Mouse (Mus musculus) testis, adult 2 months (tissue): ENCODE data around the gene Pde4a.

ENCODE experiments used
- CTCF ChIP-seq: fragments of 200-500 bp; IDR thresholded peaks from 2 replicates; pipeline ENCODE4 v1.5.1; 2012; ENCODE audit warnings: low read depth, mild to moderate bottlenecking, inconsistent platforms, low read length, moderate library complexity; ENCODE audit not compliant: control insufficient read depth, insufficient read depth, insufficient replicate concordance
- POLR2A ChIP-seq: fragments of 200-500 bp; IDR thresholded peaks from 2 replicates; pipeline ENCODE4 v1.6.1; 2012; ENCODE audit warnings: low read depth, mild to moderate bottlenecking, inconsistent platforms, low read length, moderate library complexity; ENCODE audit not compliant: control insufficient read depth

DNA sequence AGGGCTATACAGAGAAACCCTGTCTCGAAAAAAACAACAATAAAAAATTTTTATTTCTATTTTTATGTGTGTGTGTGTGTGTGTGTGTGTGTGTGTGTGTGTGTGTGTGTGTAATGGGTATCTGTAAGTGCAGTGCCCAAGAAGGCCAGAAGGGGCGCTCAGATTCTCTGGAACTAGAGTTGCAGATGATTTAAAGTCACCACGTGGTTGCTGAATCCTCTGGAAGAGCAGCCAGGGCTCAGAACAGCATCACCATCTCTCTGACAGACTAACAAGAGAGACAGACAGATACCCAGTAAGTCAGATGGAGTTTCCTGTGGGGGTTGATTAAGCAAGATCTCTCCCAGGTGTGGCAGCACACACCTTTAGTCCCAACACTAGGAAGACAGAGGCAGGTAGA lies 54.3 kb downstream of the Pde4a start:
- no peak for TF ChIP-seq POLR2A
- TF ChIP-seq CTCF: no peak
